Mouse (Mus musculus): ENCODE measurements at regions not wholly inside any gene's neighbourhood (a gene's known extent, or its start where the extent isn't known, plus 50 kb on each side); places are given as distances from the start of the nearest gene placed in this dataset.
"Not testable (repeated sequence)": the region's sequence is repeated elsewhere in the genome, so short reads cannot be mapped to it uniquely, and the experiment has no call there.

GRCm38 (mm10) chr10:22460386-22460785 lies 100.0 kb downstream of the Raet1d start:
- not testable (repeated sequence) for ATAC-seq (ENCODE audit: low FRiP score, low TSS enrichment)
- 85% methylated on average over 4 of the region's 4 CpGs for WGBS

GRCm38 (mm10) chr10:22460818-22461479 lies 100.6 kb downstream of the Raet1d start:
- not testable (repeated sequence) for H3K9me3 ChIP-seq (ENCODE audit: low read length); H3K36me3 ChIP-seq (ENCODE audit: insufficient read depth, low read length); H3K4me1 ChIP-seq (ENCODE audit: insufficient read depth, low read length); H3K4me3 ChIP-seq (ENCODE audit: low read length); H3K27me3 ChIP-seq (ENCODE audit: insufficient read depth, low read length); H3K9ac ChIP-seq (replicated peaks; ENCODE audit: low read length); ATAC-seq (ENCODE audit: low FRiP score, low TSS enrichment); H3K4me2 ChIP-seq (replicated peaks; ENCODE audit: low read depth, low read length); H3K27ac ChIP-seq (ENCODE audit: low read length)
- WGBS: 32% methylated on average over 7 of the region's 7 CpGs

More at GRCm38 (mm10) chr10:22460386-22460785, 100.0 kb downstream of the Raet1d start:
- H3K9ac ChIP-seq (replicated peaks; ENCODE audit: low read length); H3K36me3 ChIP-seq (ENCODE audit: insufficient read depth, low read length); H3K27ac ChIP-seq (ENCODE audit: low read length); H3K9me3 ChIP-seq (ENCODE audit: low read length); H3K4me3 ChIP-seq (ENCODE audit: low read length); H3K4me1 ChIP-seq (ENCODE audit: insufficient read depth, low read length); H3K27me3 ChIP-seq (ENCODE audit: insufficient read depth, low read length); H3K4me2 ChIP-seq (replicated peaks; ENCODE audit: low read depth, low read length): not testable (repeated sequence)

- 37% methylated on average over 4 of the region's 4 CpGs for WGBS
- H3K9me3 ChIP-seq (ENCODE audit: low read length); H3K36me3 ChIP-seq (ENCODE audit: insufficient read depth, low read length); H3K4me2 ChIP-seq (replicated peaks; ENCODE audit: low read depth, low read length); H3K4me1 ChIP-seq (ENCODE audit: insufficient read depth, low read length); ATAC-seq (ENCODE audit: low FRiP score, low TSS enrichment); H3K27me3 ChIP-seq (ENCODE audit: insufficient read depth, low read length); H3K27ac ChIP-seq (ENCODE audit: low read length); H3K4me3 ChIP-seq (ENCODE audit: low read length); H3K9ac ChIP-seq (replicated peaks; ENCODE audit: low read length): not testable (repeated sequence)
Measured at GRCm38 (mm10) chr10:22461480-22462050, 101.2 kb downstream of the Raet1d start.

GRCm38 (mm10) chr10:22471722-22472330 lies 111.5 kb downstream of the Raet1d start:
- not testable (repeated sequence) for H3K4me1 ChIP-seq (ENCODE audit: insufficient read depth, low read length); ATAC-seq (ENCODE audit: low FRiP score, low TSS enrichment); H3K4me3 ChIP-seq (ENCODE audit: low read length); H3K9ac ChIP-seq (replicated peaks; ENCODE audit: low read length); H3K4me2 ChIP-seq (replicated peaks; ENCODE audit: low read depth, low read length); H3K27me3 ChIP-seq (ENCODE audit: insufficient read depth, low read length); H3K36me3 ChIP-seq (ENCODE audit: insufficient read depth, low read length); H3K27ac ChIP-seq (ENCODE audit: low read length)
- WGBS: 93% methylated on average over 6 of the region's 6 CpGs
- H3K9me3 ChIP-seq (ENCODE audit: low read length): peaks cover 16% of the 10 kb centered on the region

- H3K4me3 ChIP-seq (ENCODE audit: low read length); H3K4me2 ChIP-seq (replicated peaks; ENCODE audit: low read depth, low read length); ATAC-seq (ENCODE audit: low FRiP score, low TSS enrichment); H3K27me3 ChIP-seq (ENCODE audit: insufficient read depth, low read length); H3K36me3 ChIP-seq (ENCODE audit: insufficient read depth, low read length); H3K9me3 ChIP-seq (ENCODE audit: low read length); H3K27ac ChIP-seq (ENCODE audit: low read length); H3K4me1 ChIP-seq (ENCODE audit: insufficient read depth, low read length); H3K9ac ChIP-seq (replicated peaks; ENCODE audit: low read length): not testable (repeated sequence)
- 2% methylated on average over 4 of the region's 4 CpGs for WGBS
Measured at GRCm38 (mm10) chr10:22479860-22480259, 119.5 kb downstream of the Raet1d start.

GRCm38 (mm10) chr10:22487071-22487470 lies 126.7 kb downstream of the Raet1d start:
- H3K9me3 ChIP-seq (ENCODE audit: low read length); H3K4me1 ChIP-seq (ENCODE audit: insufficient read depth, low read length); H3K9ac ChIP-seq (replicated peaks; ENCODE audit: low read length); H3K4me3 ChIP-seq (ENCODE audit: low read length); H3K4me2 ChIP-seq (replicated peaks; ENCODE audit: low read depth, low read length); H3K36me3 ChIP-seq (ENCODE audit: insufficient read depth, low read length); H3K27ac ChIP-seq (ENCODE audit: low read length); H3K27me3 ChIP-seq (ENCODE audit: insufficient read depth, low read length): not testable (repeated sequence)
- WGBS: 37% methylated on average over 5 of the region's 5 CpGs
- ATAC-seq (ENCODE audit: low FRiP score, low TSS enrichment): peak; percentile 87

GRCm38 (mm10) chr10:22491806-22492347 lies 131.5 kb downstream of the Raet1d start:
- H3K27ac ChIP-seq (ENCODE audit: low read length); H3K36me3 ChIP-seq (ENCODE audit: insufficient read depth, low read length); H3K27me3 ChIP-seq (ENCODE audit: insufficient read depth, low read length); H3K9me3 ChIP-seq (ENCODE audit: low read length); H3K4me3 ChIP-seq (ENCODE audit: low read length); H3K9ac ChIP-seq (replicated peaks; ENCODE audit: low read length); H3K4me1 ChIP-seq (ENCODE audit: insufficient read depth, low read length); H3K4me2 ChIP-seq (replicated peaks; ENCODE audit: low read depth, low read length): not testable (repeated sequence)
- WGBS: 29% methylated on average over 10 of the region's 11 CpGs
- ATAC-seq (ENCODE audit: low FRiP score, low TSS enrichment): peak; percentile 31; the same call in 1 of the 2 replicates

- H3K4me1 ChIP-seq (ENCODE audit: insufficient read depth, low read length): no peaks in the 10 kb centered on the region
- H3K9me3 ChIP-seq (ENCODE audit: low read length): no peaks in the 10 kb centered on the region
- no peaks in the 10 kb centered on the region for H3K27me3 ChIP-seq (ENCODE audit: insufficient read depth, low read length)
- no peak overlapping the region for H3K4me3 ChIP-seq (ENCODE audit: low read length)
- H3K4me2 ChIP-seq (replicated peaks; ENCODE audit: low read depth, low read length): no peak overlapping the region
- 57% methylated on average over 4 of the region's 4 CpGs for WGBS
- ATAC-seq (ENCODE audit: low FRiP score, low TSS enrichment): no peak
- H3K36me3 ChIP-seq (ENCODE audit: insufficient read depth, low read length): no peaks in the 10 kb centered on the region
- H3K27ac ChIP-seq (ENCODE audit: low read length): no peak overlapping the region
- no peak overlapping the region for H3K9ac ChIP-seq (replicated peaks; ENCODE audit: low read length)
Measured at GRCm38 (mm10) chr10:22495975-22496496, 135.7 kb downstream of the Raet1d start.
